Mouse (Mus musculus) layer of hippocampus, adult 9-10 months (tissue): Measurements from ENCODE around the gene Scn8a.

Experiments
- DNase-seq: peaks from one replicate; pipeline ENCODE4 v3.0.0; 2022; ENCODE audit warnings: low spot score

The Scn8a gene

GRCm38 (mm10) chr15:100879073-100879472 lies 9.4 kb downstream of the Scn8a start:
- no peak for DNase-seq

GRCm38 (mm10) chr15:100881385-100881784 lies 11.7 kb downstream of the Scn8a start:
- no peak for DNase-seq

GRCm38 (mm10) chr15:100884481-100884880 lies 14.8 kb downstream of the Scn8a start:
- DNase-seq = no peak

- DNase-seq = no peak
These were observed 22.3 kb downstream of the Scn8a start for GRCm38 (mm10) chr15:100891962-100892361.

GRCm38 (mm10) chr15:100896502-100896901 lies 26.8 kb downstream of the Scn8a start:
- DNase-seq = no peak

- DNase-seq = no peak
These were observed 34.2 kb downstream of the Scn8a start for GRCm38 (mm10) chr15:100903811-100904210.

GRCm38 (mm10) chr15:100905006-100905405 lies 35.3 kb downstream of the Scn8a start:
- DNase-seq = no peak

GRCm38 (mm10) chr15:100905751-100906150 lies 36.1 kb downstream of the Scn8a start:
- no peak for DNase-seq

GRCm38 (mm10) chr15:100908817-100909216 lies 39.2 kb downstream of the Scn8a start:
- DNase-seq = no peak

GRCm38 (mm10) chr15:100909734-100910163 lies 40.1 kb downstream of the Scn8a start:
- no peak for DNase-seq

GRCm38 (mm10) chr15:100910381-100910841 lies 40.8 kb downstream of the Scn8a start:
- DNase-seq = no peak

- DNase-seq = no peak
These were observed 43.1 kb downstream of the Scn8a start for GRCm38 (mm10) chr15:100912676-100913266.

GRCm38 (mm10) chr15:100914734-100915242 lies 45.1 kb downstream of the Scn8a start:
- no peak for DNase-seq

- no peak for DNase-seq
These were observed 48.4 kb downstream of the Scn8a start for GRCm38 (mm10) chr15:100918046-100918445.

GRCm38 (mm10) chr15:100922210-100922609 lies 52.6 kb downstream of the Scn8a start:
- DNase-seq = no peak

GRCm38 (mm10) chr15:100923476-100923875 lies 53.8 kb downstream of the Scn8a start:
- DNase-seq = peak; percentile 77

- DNase-seq = no peak
These were observed 55.3 kb downstream of the Scn8a start for GRCm38 (mm10) chr15:100924941-100925340.

GRCm38 (mm10) chr15:100930477-100930876 lies 60.8 kb downstream of the Scn8a start:
- no peak for DNase-seq

GRCm38 (mm10) chr15:100936176-100936575 lies 66.5 kb downstream of the Scn8a start:
- no peak for DNase-seq

GRCm38 (mm10) chr15:100948383-100948782 lies 78.7 kb downstream of the Scn8a start:
- DNase-seq = no peak

GRCm38 (mm10) chr15:100949169-100949568 lies 79.5 kb downstream of the Scn8a start:
- no peak for DNase-seq

- DNase-seq = no peak
These were observed 81.8 kb downstream of the Scn8a start for GRCm38 (mm10) chr15:100951491-100951890.

- DNase-seq = no peak
These were observed 82.6 kb downstream of the Scn8a start for GRCm38 (mm10) chr15:100952292-100952691.

- no peak for DNase-seq
These were observed 83.2 kb downstream of the Scn8a start for GRCm38 (mm10) chr15:100952854-100953253.
